Mouse (Mus musculus) left cerebral cortex, postnatal 14 days (tissue): ENCODE data around the gene Tns1. TPM values are rescaled to one million over a fixed set of nuclear protein-coding genes. Genes with fewer than 3 reads are reported as not detected.

Source experiments
- DNase-seq, 2 experiments: peaks; one replicate each; pipeline ENCODE4 v3.0.0; 2021 to 2022; ENCODE audit warnings: low spot score in 2 of 2, mixed read lengths in 1 of 2
- intact Hi-C: fragments of 180-260 bp; cut with DNase I; formaldehyde crosslinking; loops from one replicate; pipeline ENCODE4 v1.15.1; 2025
- total RNA-seq, 2 experiments: library from RNA; stranded (reverse); gene quantifications; 2 replicates each; pipeline ENCODE4 v1.2.3; 2021

The Tns1 gene
- total RNA-seq, 2 experiments from 2014 or later, result 30.2 to 39.1 TPM

- intact Hi-C loops, result no loop called here
- peak; percentile 23 to 52 for DNase-seq
Observed at GRCm38 (mm10) chr1:73862323-73863073, 261.8 kb downstream of the Tns1 start.

GRCm38 (mm10) chr1:73860421-73860820 lies 263.8 kb downstream of the Tns1 start:
- intact Hi-C loops, result no loop called here
- no peak for DNase-seq

Other genes starting within 250 kb of the Tns1 start
- under 1 TPM in 1 of 2 experiments, not detected in 1; 0.17 TPM for gene Rufy4, start 1.1 kb upstream of the Tns1 start, total RNA-seq
- under 1 TPM; 0.11 to 0.17 TPM for gene Cxcr2, start 29.5 kb upstream of the Tns1 start, total RNA-seq
- gene Cxcr1, start 70.2 kb upstream of the Tns1 start, total RNA-seq, result not detected
- 100 to 1,000 TPM; 281 to 300 TPM for gene Arpc2, start 111.6 kb upstream of the Tns1 start, total RNA-seq
- gene Gpbar1, start 154.1 kb upstream of the Tns1 start, total RNA-seq, result not detected
- 100 to 1,000 TPM; 135 to 137 TPM for gene Aamp, start 160.3 kb upstream of the Tns1 start, total RNA-seq
- 100 to 1,000 TPM; 118 to 134 TPM for gene Pnkd, start 160.5 kb upstream of the Tns1 start, total RNA-seq
- 10 to 100 TPM; 16.3 to 17.8 TPM for gene Tmbim1, start 181.2 kb upstream of the Tns1 start, total RNA-seq
- gene Catip, start 237.7 kb upstream of the Tns1 start, total RNA-seq, result 1 to 10 TPM in 1 of 2 experiments, under 1 TPM in 1; 0.75 to 1.9 TPM